Comparison of ENCODE assay signal across 18 mouse cellular contexts in genomic region chr13:75745328-75745727, GRCm38 (mm10).
"Had no signal": no experiment of that assay in that cellular context is flagged by ENCODE, and none has a peak within 500 bp of the region (broad histone marks: within the 10 kb centered on the region; RNA-seq: fewer than 3 reads in every experiment).

No protein-coding gene starts in this region.

- H3K27ac ChIP-seq: midbrain, embryonic 10.5 days; midbrain, embryonic 12.5 days; neural tube, embryonic 13.5 days; neural tube, embryonic 15.5 days had no signal

- ATAC-seq: midbrain, embryonic 16.5 days had no signal

- DNase-seq: lung, embryonic 14.5 days; lung, postnatal 10 days; lung, postnatal 4 days; midbrain, embryonic 14.5 days; retina, postnatal 1 day; right cerebral cortex, adult 18-20 months; right cerebral cortex, postnatal 25 days; right cerebral cortex, postnatal 4 days; spleen, adult 18-20 months; thymus, adult 18-20 months; thymus, postnatal 14 days; thymus, postnatal 36 days had no signal

- H3K4me3 ChIP-seq: midbrain, embryonic 10.5 days; midbrain, embryonic 12.5 days; myocyte; neural tube, embryonic 13.5 days; neural tube, embryonic 15.5 days had no signal

- H3K9me3 ChIP-seq: midbrain, embryonic 10.5 days; midbrain, embryonic 12.5 days; neural tube, embryonic 13.5 days; neural tube, embryonic 15.5 days had no signal

- H3K27me3 ChIP-seq: midbrain, embryonic 12.5 days; neural tube, embryonic 13.5 days; neural tube, embryonic 15.5 days had no signal

- H3K4me2 ChIP-seq: lung, embryonic 14.5 days; midbrain, embryonic 12.5 days; neural tube, embryonic 13.5 days; neural tube, embryonic 15.5 days had no signal

- H3K9ac ChIP-seq: lung, embryonic 14.5 days; midbrain, embryonic 12.5 days; neural tube, embryonic 13.5 days; neural tube, embryonic 15.5 days had no signal

- H3K4me1 ChIP-seq: midbrain, embryonic 10.5 days; midbrain, embryonic 12.5 days; neural tube, embryonic 13.5 days; neural tube, embryonic 15.5 days had no signal

- H3K36me3 ChIP-seq: midbrain, embryonic 10.5 days; midbrain, embryonic 12.5 days; neural tube, embryonic 13.5 days; neural tube, embryonic 15.5 days had no signal
